Mouse (Mus musculus) stomach, embryonic 15.5 days (tissue): ENCODE data around the gene Slc37a1. TPM values are rescaled to one million over a fixed set of nuclear protein-coding genes. Genes with fewer than 3 reads are reported as not detected.

Experiments
- ATAC-seq: fragments of 200-750 bp; cut with Nextera tagmentation; 2 replicates; pipeline ENCODE4 v1.8.0; 2017; ENCODE audit warnings: low read depth, moderate number of reproducible peaks, moderate TSS enrichment; ENCODE audit not compliant: insufficient read depth, low FRiP score
- H3K27ac ChIP-seq: fragments of 300-500 bp; sonication (generic); 2 replicates; pipeline ENCODE4 v1.5.1; 2015; ENCODE audit warnings: mild to moderate bottlenecking, inconsistent platforms
- H3K27me3 ChIP-seq: fragments of 300-500 bp; sonication (generic); replicated peaks from 2 replicates; pipeline ENCODE4 v1.6.1; 2015; ENCODE audit warnings: inconsistent platforms
- H3K36me3 ChIP-seq: fragments of 300-500 bp; sonication (generic); 2 replicates; pipeline ENCODE4 v1.6.1; 2015; ENCODE audit warnings: inconsistent platforms
- H3K4me1 ChIP-seq: fragments of 300-500 bp; sonication (generic); 2 replicates; pipeline ENCODE4 v1.6.1; 2015; ENCODE audit warnings: inconsistent platforms
- H3K4me2 ChIP-seq: fragments of 300-500 bp; sonication (generic); 2 replicates; pipeline ENCODE4 v1.6.1; 2015; ENCODE audit warnings: mild to moderate bottlenecking, inconsistent platforms
- H3K4me3 ChIP-seq: fragments of 300-500 bp; sonication (generic); replicated peaks from 2 replicates; pipeline ENCODE4 v1.5.1; 2015; ENCODE audit warnings: inconsistent platforms
- H3K9ac ChIP-seq: fragments of 300-500 bp; sonication (generic); 2 replicates; pipeline ENCODE4 v1.6.1; 2015; ENCODE audit warnings: inconsistent platforms
- H3K9me3 ChIP-seq: fragments of 300-500 bp; sonication (generic); 2 replicates; pipeline ENCODE4 v1.6.1; 2016; ENCODE audit warnings: inconsistent platforms
- WGBS: fragments of 180-500 bp; shearing (Covaris S2); methylation state at CpG from one replicate; pipeline ENCODE4 v1.1.7; 2015; 5-methylcytosine and 5-hydroxymethylcytosine counted together
- polyA plus RNA-seq: library from polyadenylated mRNA; unstranded; fragments of >200 nt; fragmentation: Nextera tagmentation; extraction: Ambion mirVana; gene quantifications from 2 replicates; pipeline ENCODE4 v1.2.1, GENCODE M21; 2015

Gene Slc37a1
- polyA plus RNA-seq, 1 experiment from 2014 or later, result 14.9 TPM

DNA sequence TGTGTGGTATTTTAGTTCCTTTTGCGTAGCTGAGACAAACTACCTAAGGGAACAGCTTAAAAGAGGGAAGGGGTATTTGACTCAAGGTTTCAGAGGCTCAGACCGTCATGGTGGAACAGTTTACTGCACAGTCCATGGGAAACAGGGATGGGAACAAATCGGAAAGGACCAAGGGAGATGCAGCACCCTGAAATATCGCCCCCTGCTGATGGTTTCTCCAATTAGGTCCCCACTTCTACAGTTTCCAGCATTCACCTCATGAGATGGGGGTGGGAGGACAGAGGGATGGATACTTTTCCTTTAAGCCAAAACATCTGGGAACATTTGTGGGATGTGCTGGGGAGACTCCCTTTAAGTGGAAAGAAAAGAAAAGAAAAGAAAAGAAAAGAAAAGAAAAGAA is 26.8 kb upstream of the Slc37a1 start:
- no peaks in the 10 kb centered on the region for H3K27me3 ChIP-seq
- no peaks in the 10 kb centered on the region for H3K4me1 ChIP-seq
- 63% methylated on average over 4 of the region's 4 CpGs for WGBS
- H3K27ac ChIP-seq, result no peak overlapping the region
- no peak overlapping the region for H3K9ac ChIP-seq
- no peak for ATAC-seq
- no peaks in the 10 kb centered on the region for H3K36me3 ChIP-seq
- no peak overlapping the region for H3K4me3 ChIP-seq
- no peaks in the 10 kb centered on the region for H3K9me3 ChIP-seq
- no peak overlapping the region for H3K4me2 ChIP-seq

DNA sequence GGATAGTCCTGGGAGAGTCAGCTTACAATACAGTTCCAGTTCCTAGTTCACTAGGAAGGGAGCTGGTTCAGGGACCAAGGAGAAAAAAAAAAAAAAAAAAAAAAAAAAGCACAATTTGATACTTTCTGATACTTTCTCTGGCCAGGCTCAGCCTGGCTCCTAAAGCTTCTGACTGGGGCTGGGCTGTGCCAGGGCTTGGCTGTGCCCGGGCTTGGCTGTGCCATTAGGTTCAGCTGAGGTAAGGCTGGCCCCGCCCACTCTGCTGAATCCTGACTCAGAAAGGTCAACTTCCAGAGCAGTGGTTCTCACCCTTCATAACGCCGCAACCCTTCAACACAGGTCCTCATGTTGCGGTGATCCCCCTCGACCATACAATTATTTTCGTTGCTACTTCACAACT is 26.2 kb upstream of the Slc37a1 start:
- Histone ChIP-seq H3K4me1 (no peaks in the 10 kb centered on the region), H3K9me3 (no peaks in the 10 kb centered on the region), H3K4me3 (no peak overlapping the region), H3K27me3 (no peaks in the 10 kb centered on the region), H3K4me2 (no peak overlapping the region), H3K27ac (no peak overlapping the region), H3K36me3 (no peaks in the 10 kb centered on the region), H3K9ac (no peak overlapping the region)
- ATAC-seq, result no peak
- 77% methylated on average over 7 of the region's 7 CpGs for WGBS

DNA sequence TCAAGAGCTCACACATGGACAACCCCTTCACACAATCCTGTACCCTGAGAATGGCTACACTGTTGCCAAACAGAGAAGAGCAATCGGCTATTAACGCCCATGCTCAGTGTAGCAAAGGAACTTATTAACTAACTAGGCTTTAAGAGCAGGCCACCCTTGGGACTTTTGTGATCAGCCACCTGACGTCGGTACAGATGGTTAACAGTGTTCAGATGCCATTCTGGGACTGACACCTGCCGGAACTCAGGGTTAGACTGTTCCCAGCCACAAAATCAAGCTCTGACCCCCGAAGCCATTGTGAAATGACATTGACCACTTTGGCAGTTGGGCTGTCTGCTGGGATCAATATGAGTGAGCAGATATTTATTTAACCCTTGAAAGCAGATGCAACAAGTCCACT is 25.2 kb upstream of the Slc37a1 start:
- Histone ChIP-seq H3K9ac (no peak overlapping the region), H3K27me3 (no peaks in the 10 kb centered on the region), H3K9me3 (no peaks in the 10 kb centered on the region), H3K4me2 (no peak overlapping the region), H3K27ac (no peak overlapping the region), H3K36me3 (no peaks in the 10 kb centered on the region), H3K4me1 (no peaks in the 10 kb centered on the region), H3K4me3 (no peak overlapping the region)
- 81% methylated on average over 6 of the region's 6 CpGs for WGBS
- no peak for ATAC-seq

- no peak for ATAC-seq
- H3K4me2 ChIP-seq, result no peak overlapping the region
- WGBS, result 58% methylated on average over 5 of the region's 5 CpGs
- no peak overlapping the region for H3K4me3 ChIP-seq
- H3K4me1 ChIP-seq, result no peaks in the 10 kb centered on the region
- no peak overlapping the region for H3K27ac ChIP-seq
- no peaks in the 10 kb centered on the region for H3K36me3 ChIP-seq
- H3K9me3 ChIP-seq, result no peaks in the 10 kb centered on the region
- H3K27me3 ChIP-seq, result no peaks in the 10 kb centered on the region
- H3K9ac ChIP-seq, result no peak overlapping the region
Measured at GRCm38 (mm10) chr17:31262715-31263114, 23.9 kb upstream of the Slc37a1 start.

DNA sequence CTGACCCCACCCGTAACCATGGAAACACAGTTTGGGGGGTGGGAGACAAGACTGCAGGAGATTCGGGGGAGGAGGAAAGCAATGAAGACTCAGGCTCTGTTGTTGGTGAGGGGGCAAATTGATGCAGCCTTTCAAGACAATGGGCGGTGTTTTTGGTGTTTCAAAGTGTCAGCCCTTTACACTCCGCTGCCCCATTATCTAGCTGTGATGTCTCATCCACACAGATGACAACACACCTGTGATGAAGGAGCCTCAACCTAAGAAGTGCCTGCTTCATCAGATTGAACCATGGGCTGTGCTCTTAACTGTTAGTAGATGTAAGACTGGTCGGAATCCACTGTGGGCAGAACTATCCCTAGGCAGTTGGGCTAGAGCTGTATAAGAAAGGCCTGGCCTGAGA is 22.8 kb upstream of the Slc37a1 start:
- no peaks in the 10 kb centered on the region for H3K27me3 ChIP-seq
- H3K27ac ChIP-seq, result no peak overlapping the region
- H3K36me3 ChIP-seq, result no peaks in the 10 kb centered on the region
- ATAC-seq, result no peak
- no peaks in the 10 kb centered on the region for H3K9me3 ChIP-seq
- H3K4me1 ChIP-seq, result no peaks in the 10 kb centered on the region
- 94% methylated on average over 5 of the region's 5 CpGs for WGBS
- no peak overlapping the region for H3K4me3 ChIP-seq
- no peak overlapping the region for H3K4me2 ChIP-seq
- no peak overlapping the region for H3K9ac ChIP-seq

DNA sequence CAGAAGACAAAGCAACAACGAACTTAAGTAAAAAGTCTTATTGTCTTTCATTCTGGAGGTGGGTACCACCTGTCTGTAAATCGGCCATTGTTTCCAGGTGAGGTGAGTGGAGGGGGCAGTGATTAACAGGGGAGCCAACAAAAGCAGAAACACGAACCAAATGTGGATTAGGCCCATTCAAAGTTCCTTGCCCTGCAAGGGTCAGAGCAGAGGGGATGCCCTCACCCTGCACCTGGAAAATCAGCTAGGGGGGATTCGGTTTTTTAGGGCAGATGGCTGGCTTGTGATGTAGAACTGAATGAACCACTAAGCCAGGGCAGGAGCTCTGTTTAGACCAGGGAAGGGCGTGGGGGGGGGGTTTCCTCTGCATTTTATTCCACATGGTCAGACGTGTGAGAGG is 22.2 kb upstream of the Slc37a1 start:
- Histone ChIP-seq H3K27me3 (no peaks in the 10 kb centered on the region), H3K9ac (no peak overlapping the region), H3K4me3 (no peak overlapping the region), H3K9me3 (no peaks in the 10 kb centered on the region), H3K27ac (no peak overlapping the region), H3K36me3 (no peaks in the 10 kb centered on the region), H3K4me1 (no peaks in the 10 kb centered on the region), H3K4me2 (no peak overlapping the region)
- no peak for ATAC-seq
- WGBS, result 52% methylated on average over 6 of the region's 6 CpGs

DNA sequence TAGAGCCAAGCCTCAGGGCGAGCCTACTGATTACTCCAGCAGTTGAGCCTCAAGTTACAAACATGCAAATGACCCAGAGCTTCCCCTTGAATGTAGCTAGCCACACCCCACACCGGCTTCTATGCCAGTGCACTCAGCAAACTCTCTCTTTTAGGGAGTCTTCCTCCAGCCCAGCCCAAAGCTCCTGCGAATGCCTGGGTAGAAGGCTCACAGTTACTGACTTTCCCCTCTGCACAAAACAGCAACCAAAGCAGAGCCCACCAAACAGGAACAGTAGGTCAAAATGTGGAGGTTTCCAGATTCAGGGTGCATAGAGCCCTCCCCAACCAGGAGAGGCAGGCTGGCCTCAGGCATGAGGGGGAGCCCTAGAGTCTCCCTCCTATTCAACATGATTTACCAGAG is 21.4 kb upstream of the Slc37a1 start:
- 0 out of 2 replicates have a peak, but pooled peaks have one; percentile 15 for ATAC-seq
- H3K27ac ChIP-seq, result no peak overlapping the region
- no peaks in the 10 kb centered on the region for H3K9me3 ChIP-seq
- H3K9ac ChIP-seq, result no peak overlapping the region
- no peaks in the 10 kb centered on the region for H3K27me3 ChIP-seq
- WGBS, result 11% methylated on average over 3 of the region's 3 CpGs
- no peaks in the 10 kb centered on the region for H3K4me1 ChIP-seq
- H3K36me3 ChIP-seq, result no peaks in the 10 kb centered on the region
- H3K4me3 ChIP-seq, result no peak overlapping the region
- H3K4me2 ChIP-seq, result no peak overlapping the region

DNA sequence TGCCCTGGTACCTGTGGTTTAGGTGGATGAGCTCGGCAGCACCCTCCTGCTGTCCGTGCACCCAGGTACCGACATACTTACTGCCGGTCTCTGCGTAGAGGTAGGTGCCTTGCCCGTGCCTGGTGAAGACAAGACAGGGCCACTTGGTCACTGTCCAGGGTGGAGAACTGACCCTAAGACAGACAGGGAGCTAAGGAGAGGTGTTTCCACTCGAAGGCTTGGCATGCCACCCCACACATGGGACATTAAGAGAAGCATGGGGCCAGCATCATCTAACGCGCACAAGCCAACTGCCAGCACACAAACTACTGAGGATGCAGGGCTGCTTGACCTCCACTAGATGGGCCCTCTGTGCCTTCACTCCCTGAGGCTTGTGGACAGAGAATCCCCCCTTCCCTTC is 20.8 kb upstream of the Slc37a1 start:
- 89% methylated on average over 9 of the region's 9 CpGs for WGBS
- no peak for ATAC-seq
- Histone ChIP-seq H3K27me3 (no peaks in the 10 kb centered on the region), H3K9me3 (no peaks in the 10 kb centered on the region), H3K4me3 (no peak overlapping the region), H3K36me3 (no peaks in the 10 kb centered on the region), H3K27ac (no peak overlapping the region), H3K4me1 (no peaks in the 10 kb centered on the region), H3K9ac (no peak overlapping the region), H3K4me2 (no peak overlapping the region)

DNA sequence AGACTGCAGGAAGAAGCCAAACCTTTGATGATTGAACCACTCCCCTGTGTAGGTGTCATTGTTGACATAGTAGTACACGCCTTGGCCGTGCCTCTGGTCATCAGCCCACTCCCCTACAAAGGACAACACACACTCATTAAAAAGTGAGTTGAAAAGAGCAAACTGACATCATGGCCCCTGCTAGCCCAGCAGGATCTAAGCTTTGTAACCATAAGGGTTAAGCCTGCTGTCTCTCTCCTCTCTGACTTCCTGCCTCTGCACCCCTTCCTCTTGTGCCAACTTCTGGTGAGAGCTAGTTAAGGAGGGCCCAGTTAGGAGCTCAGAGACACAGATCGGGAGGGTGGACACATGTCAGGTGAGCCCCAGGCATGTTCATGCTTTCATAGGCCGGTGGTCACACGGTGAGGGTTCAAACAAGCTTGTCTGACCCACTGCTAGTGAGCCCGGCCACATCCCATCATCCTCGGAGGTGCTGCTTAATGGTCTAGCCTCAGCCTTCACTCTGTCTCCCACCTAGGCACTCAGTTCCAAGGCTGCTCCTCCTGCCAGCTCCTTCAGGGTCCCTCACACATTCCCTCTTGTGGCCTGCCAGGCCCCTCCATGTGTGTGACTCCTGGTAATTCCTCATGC is 20.2 kb upstream of the Slc37a1 start:
- H3K9me3 ChIP-seq, result no peaks in the 10 kb centered on the region
- H3K4me1 ChIP-seq, result no peaks in the 10 kb centered on the region
- no peak overlapping the region for H3K27ac ChIP-seq
- H3K27me3 ChIP-seq, result no peaks in the 10 kb centered on the region
- no peak overlapping the region for H3K4me3 ChIP-seq
- 70% methylated on average over 7 of the region's 7 CpGs for WGBS
- H3K4me2 ChIP-seq, result no peak overlapping the region
- no peak for ATAC-seq
- no peak overlapping the region; the same call in 1 of the 2 replicates for H3K9ac ChIP-seq
- no peaks in the 10 kb centered on the region for H3K36me3 ChIP-seq

GRCm38 (mm10) chr17:31267138-31267537 is 19.5 kb upstream of the Slc37a1 start:
- Histone ChIP-seq H3K4me2 (no peak overlapping the region), H3K27me3 (no peaks in the 10 kb centered on the region), H3K27ac (no peak overlapping the region), H3K36me3 (no peaks in the 10 kb centered on the region), H3K9ac (no peak overlapping the region; the same call in 1 of the 2 replicates), H3K4me1 (no peaks in the 10 kb centered on the region), H3K9me3 (no peaks in the 10 kb centered on the region), H3K4me3 (no peak overlapping the region)
- ATAC-seq, result no peak
- 69% methylated on average over 4 of the region's 4 CpGs for WGBS

- Histone ChIP-seq H3K27me3 (no peaks in the 10 kb centered on the region), H3K36me3 (no peaks in the 10 kb centered on the region), H3K9ac (no peak overlapping the region), H3K4me3 (no peak overlapping the region), H3K4me1 (no peaks in the 10 kb centered on the region), H3K9me3 (no peaks in the 10 kb centered on the region), H3K27ac (no peak overlapping the region), H3K4me2 (no peak overlapping the region)
- 73% methylated on average over 6 of the region's 6 CpGs for WGBS
- no peak for ATAC-seq
Measured at GRCm38 (mm10) chr17:31267603-31268002, 19.0 kb upstream of the Slc37a1 start.

DNA sequence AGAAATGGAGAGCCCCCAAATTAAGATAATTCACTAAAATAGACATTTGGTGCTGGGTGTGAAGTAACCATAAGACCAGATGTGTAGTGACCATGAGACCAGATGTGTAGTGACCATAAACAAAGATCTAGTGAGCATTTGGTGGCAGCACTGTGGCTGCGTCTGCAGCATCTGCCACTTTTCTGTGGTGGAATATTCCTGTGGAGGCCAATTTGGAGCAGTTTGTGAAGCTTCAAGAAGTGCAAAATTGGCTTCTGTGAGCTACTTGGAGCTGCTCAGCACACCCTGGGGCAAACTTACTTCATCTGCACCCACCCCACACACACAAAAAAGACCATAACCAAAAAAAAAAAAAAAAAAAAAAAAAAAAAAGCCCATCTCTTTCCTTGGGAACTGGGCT is 18.6 kb upstream of the Slc37a1 start:
- H3K4me3 ChIP-seq, result no peak overlapping the region
- H3K27me3 ChIP-seq, result no peaks in the 10 kb centered on the region
- no peaks in the 10 kb centered on the region for H3K9me3 ChIP-seq
- no peak for ATAC-seq
- WGBS, result 61% methylated on average over 1 of the region's 1 CpGs
- H3K4me2 ChIP-seq, result no peak overlapping the region
- no peaks in the 10 kb centered on the region for H3K36me3 ChIP-seq
- no peaks in the 10 kb centered on the region for H3K4me1 ChIP-seq
- no peak overlapping the region for H3K27ac ChIP-seq
- H3K9ac ChIP-seq, result no peak overlapping the region

DNA sequence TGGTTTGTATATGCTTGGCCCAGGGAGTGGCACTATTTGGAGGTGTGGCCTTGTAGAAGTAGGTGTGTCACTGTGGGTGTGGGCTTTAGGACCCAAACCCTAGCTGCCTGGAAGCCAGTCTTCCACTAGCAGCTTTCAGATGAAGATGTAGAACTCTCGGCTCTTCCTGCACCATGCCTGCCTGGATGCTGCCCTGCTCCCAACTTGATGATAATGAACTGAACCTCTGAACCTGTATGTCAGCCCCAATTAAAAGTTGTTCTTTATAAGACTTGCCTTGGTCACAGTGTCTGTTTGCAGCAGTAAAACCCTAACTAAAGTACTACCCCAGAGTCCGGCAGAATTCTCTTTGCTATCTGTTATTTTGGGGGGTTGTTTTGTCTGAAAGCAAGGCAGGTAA is 16.8 kb upstream of the Slc37a1 start:
- no peak overlapping the region for H3K4me3 ChIP-seq
- H3K36me3 ChIP-seq, result no peaks in the 10 kb centered on the region
- no peaks in the 10 kb centered on the region for H3K4me1 ChIP-seq
- no peak for ATAC-seq
- H3K4me2 ChIP-seq, result no peak overlapping the region
- H3K9me3 ChIP-seq, result no peaks in the 10 kb centered on the region
- WGBS, result 84% methylated on average over 2 of the region's 2 CpGs
- H3K27ac ChIP-seq, result no peak overlapping the region
- no peak overlapping the region for H3K9ac ChIP-seq
- H3K27me3 ChIP-seq, result no peaks in the 10 kb centered on the region
